ENCODE assay signal across 8 mouse cellular contexts in the genomic region with DNA sequence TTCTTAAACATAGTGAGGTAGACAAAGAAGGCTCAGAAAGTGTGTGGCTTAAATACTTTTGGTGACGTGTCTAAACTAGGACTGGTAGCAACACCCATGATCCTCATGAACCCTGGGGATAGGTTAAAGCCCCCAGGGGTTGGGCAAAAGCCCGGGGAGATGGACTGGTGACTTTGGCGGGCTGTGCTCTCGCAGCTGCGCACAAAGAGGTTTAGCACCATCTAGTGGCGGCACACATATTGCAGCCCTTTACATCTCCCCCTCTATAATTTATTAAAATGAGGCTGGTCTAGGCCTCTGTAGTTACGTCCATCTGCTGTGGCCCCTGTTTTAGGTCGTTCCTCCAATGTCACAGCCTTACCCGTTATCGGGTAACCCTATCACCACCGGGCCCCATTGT. TPM values are rescaled to one million over a fixed set of nuclear protein-coding genes. Genes with fewer than 3 reads are reported as not detected.
DNase-seq lines count a peak whose midpoint lies in the region.
"Had no signal": no experiment of that assay in that cellular context is flagged by ENCODE, and none has a peak within 500 bp of the region (broad histone marks: within the 10 kb centered on the region; RNA-seq: fewer than 3 reads in every experiment).

No protein-coding gene starts in this region.

- DNase-seq in R1 (ENCODE audit: low read depth, low spot score) = peak; percentile 51
- DNase-seq in cerebellum, postnatal 10 days = peak; percentile 66 to 74
- DNase-seq in gastrocnemius, adult 8-10 months (ENCODE audit: low spot score in 2 of 2) = peak; percentile 4 to 8
- DNase-seq in induced T-regulatory cell, adult 2 months (ENCODE audit: low read depth) = peak; percentile 62
- DNase-seq in layer of hippocampus, postnatal 36 days = peak; percentile 10 to 15
- DNase-seq in lung, postnatal 25 days (ENCODE audit: low spot score) = peak; percentile 26
- peak; percentile 55 for DNase-seq in right cerebral cortex, postnatal 4 days

RNA-seq across cellular contexts. Expression of gene Apol7e, which starts 14.7 kb away (rescaled TPM):
- total RNA-seq in gastrocnemius, adult 8-10 months (2022) = not detected
- not detected for total RNA-seq in layer of hippocampus, postnatal 36 days (2021)
- total RNA-seq: left cerebral cortex, postnatal 36 days had no signal

RNA-seq across cellular contexts. Expression of gene Apol11b, which starts 40.9 kb away (rescaled TPM):
- under 1 TPM in 1 of 4 experiments, not detected in 3; 0.13 TPM for total RNA-seq in gastrocnemius, adult 8-10 months (2022)
- total RNA-seq in layer of hippocampus, postnatal 36 days (2021) = not detected
- total RNA-seq: left cerebral cortex, postnatal 36 days had no signal

RNA-seq across cellular contexts. Expression of gene Apol9b, which starts 44.9 kb away (rescaled TPM):
- total RNA-seq in gastrocnemius, adult 8-10 months (2022) = not detected
- not detected for total RNA-seq in layer of hippocampus, postnatal 36 days (2021)

Comparison
In these comparisons a context has a peak if more than half of its experiments do, and no peak if none do; other contexts are left out.
1. Peak in every context shown above with its lines: DNase-seq.
2. DNase-seq: peak in every context shown above with its lines; median percentile 70 in cerebellum, postnatal 10 days; 62 in induced T-regulatory cell, adult 2 months; 55 in right cerebral cortex, postnatal 4 days; 51 in R1; 26 in lung, postnatal 25 days; 12 in layer of hippocampus, postnatal 36 days; 6 in gastrocnemius, adult 8-10 months.